Mouse (Mus musculus): ENCODE measurements around the gene Fam13c.

DNA sequence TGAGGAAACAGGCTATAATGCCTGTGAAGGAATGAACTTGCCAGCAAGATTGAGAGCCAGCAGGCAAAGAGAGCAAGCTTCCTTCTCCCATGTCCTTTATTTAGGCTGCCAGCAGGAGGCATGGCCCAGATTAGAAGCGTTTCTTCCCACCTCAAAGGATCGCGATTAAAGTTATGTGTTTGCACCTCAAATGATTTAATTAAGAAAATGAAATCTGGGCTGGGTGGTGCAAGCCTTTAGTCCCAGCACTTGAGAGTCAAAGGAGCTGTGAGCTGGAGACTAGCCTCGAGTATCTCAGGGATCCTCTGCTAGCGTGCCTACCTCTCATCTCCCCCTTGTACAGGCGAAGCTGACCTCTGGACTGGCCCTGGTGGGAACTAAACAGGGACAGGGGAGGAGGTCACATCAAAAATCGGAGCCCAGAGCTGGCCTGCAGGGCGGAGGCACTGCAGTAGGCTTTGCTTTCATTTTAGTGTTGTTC, 93.1 kb downstream of the Fam13c start:
- no peak for TF ChIP-seq CTCF (IDR thresholded peaks at IDR 0.05; ENCODE audit: extremely low read depth, insufficient read length, insufficient replicate concordance, low read depth, low read length)
- no peak for TF ChIP-seq POLR2A (IDR thresholded peaks at IDR 0.05; ENCODE audit: low read depth, low read length)
